Mouse (Mus musculus) urinary bladder, postnatal 0 days (tissue): Measurements from ENCODE around the gene Vmn1r35. TPM values are rescaled to one million over a fixed set of nuclear protein-coding genes. Genes with fewer than 3 reads are reported as not detected.

Experiments
- polyA plus RNA-seq: library from polyadenylated mRNA; unstranded; fragments of >200 nt; fragmentation: Nextera tagmentation; extraction: Ambion mirVana; gene quantifications from 2 replicates; pipeline ENCODE4 v1.2.1, GENCODE M21; 2015

Gene Vmn1r35
- not detected in 2 replicates for polyA plus RNA-seq

DNA sequence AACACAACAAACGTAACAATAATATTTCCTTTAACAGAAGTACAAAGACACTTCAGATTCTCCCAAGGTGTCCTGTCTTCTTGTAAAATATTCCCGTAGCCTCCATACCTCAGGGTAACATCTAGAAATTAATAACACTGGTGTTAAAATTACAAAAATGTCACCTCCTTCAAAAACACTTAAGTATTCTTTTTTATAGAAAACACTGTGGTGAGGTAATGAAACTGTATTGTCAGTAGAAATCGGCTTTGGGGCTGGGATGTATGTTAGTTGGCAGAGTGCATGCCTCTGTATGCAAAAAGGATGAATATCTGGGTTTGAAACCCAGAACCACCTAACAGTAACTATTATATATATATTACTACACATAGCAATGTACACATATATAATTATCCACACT lies at the start of gene Vmn1r35:
Gene Vmn1r35, minus strand, starts transcription at position 101 of the 400 bp plus-strand sequence.

GRCm38 (mm10) chr6:66729082-66729481 lies 43.4 kb upstream of the Vmn1r35 start, which contains the start of gene Vmn1r37:
Vmn1r37 (plus strand) TSS chr6:66729382.

GRCm38 (mm10) chr6:66719068-66719467 lies 33.4 kb upstream of the Vmn1r35 start, which contains the start of gene Vmn1r36:
Vmn1r36 (minus strand) TSS chr6:66719168.

DNA sequence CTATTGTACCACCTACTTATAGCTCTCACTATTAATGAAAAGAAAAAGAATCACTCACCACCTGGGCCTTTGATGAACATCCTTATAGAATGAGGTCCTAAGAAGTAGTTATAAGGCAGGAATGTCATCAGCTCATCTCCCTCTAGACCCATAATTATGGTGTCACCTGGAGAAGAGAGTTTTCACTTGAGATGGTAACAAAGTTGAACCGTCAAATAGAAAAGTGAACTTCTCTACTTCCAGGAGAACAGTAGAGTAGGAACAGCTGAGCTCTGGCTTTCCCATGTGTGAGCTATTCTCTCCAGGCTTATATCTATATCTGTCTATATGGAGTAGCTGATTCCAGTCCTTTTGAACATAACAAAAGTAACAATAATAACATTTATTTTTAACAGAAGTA lies 41.9 kb downstream of the Vmn1r35 start, which contains the start of gene Vmn1r34:
Gene Vmn1r34, minus strand, starts transcription at position 101 of the 400 bp plus-strand sequence.

Other genes with a start within 250 kb of the Vmn1r35 start
- 26.3 and 39.0 TPM in 2 replicates for gene Mad2l1, start 150.5 kb downstream of the Vmn1r35 start, polyA plus RNA-seq
- gene Vmn1r32, start 125.8 kb downstream of the Vmn1r35 start, polyA plus RNA-seq: 0.05 TPM in 1 of 2 replicates, not detected in the other
- gene Vmn1r33, start 67.6 kb downstream of the Vmn1r35 start, polyA plus RNA-seq: not detected in 2 replicates
- not detected in 2 replicates for gene Vmn1r34, start 42.0 kb downstream of the Vmn1r35 start, polyA plus RNA-seq
- not detected in 2 replicates for gene Vmn1r36, start 33.3 kb upstream of the Vmn1r35 start, polyA plus RNA-seq
- gene Vmn1r37, start 43.5 kb upstream of the Vmn1r35 start, polyA plus RNA-seq: not detected in 2 replicates
- not detected in 2 replicates for gene Vmn1r38, start 96.7 kb upstream of the Vmn1r35 start, polyA plus RNA-seq
- gene Vmn1r39, start 124.7 kb upstream of the Vmn1r35 start, polyA plus RNA-seq: not detected in 2 replicates
- gene Gng12, start 210.5 kb upstream of the Vmn1r35 start, polyA plus RNA-seq: 159 and 205 TPM in 2 replicates